Mouse (Mus musculus) gastrocnemius, postnatal 36 days (tissue): ENCODE data around the gene Krtap5-4. TPM values are rescaled to one million over a fixed set of nuclear protein-coding genes. Genes with fewer than 3 reads are reported as not detected.

Experiments used
- total RNA-seq, 2 experiments: library from RNA; stranded (reverse); gene quantifications; 2 replicates each; pipeline ENCODE4 v1.2.3; 2021

Gene Krtap5-4
- total RNA-seq, 2 experiments from 2014 or later, result not detected

Other genes with a start within 250 kb of the Krtap5-4 start
- gene Mob2, start 242.5 kb upstream of the Krtap5-4 start, total RNA-seq, result 10 to 100 TPM; 40.2 to 43.7 TPM
- gene Dusp8, start 207.7 kb upstream of the Krtap5-4 start, total RNA-seq, result 10 to 100 TPM; 32.5 to 43.4 TPM
- gene Gm45618, start 182.8 kb upstream of the Krtap5-4 start, total RNA-seq, result not detected
- not detected for gene Gm39115, start 167.5 kb upstream of the Krtap5-4 start, total RNA-seq
- gene Gm45337, start 158.9 kb upstream of the Krtap5-4 start, total RNA-seq, result not detected
- not detected for gene Gm29735, start 146.4 kb upstream of the Krtap5-4 start, total RNA-seq
- gene Gm4553, start 137.8 kb upstream of the Krtap5-4 start, total RNA-seq, result not detected
- gene Krtap5-2, start 127.5 kb upstream of the Krtap5-4 start, total RNA-seq, result not detected
- not detected for gene Gm10153, start 113.2 kb upstream of the Krtap5-4 start, total RNA-seq
- not detected for gene Krtap5-3, start 102.2 kb upstream of the Krtap5-4 start, total RNA-seq
- not detected for gene Gm7579, start 91.7 kb upstream of the Krtap5-4 start, total RNA-seq
- not detected for gene Krtap5-5, start 73.6 kb upstream of the Krtap5-4 start, total RNA-seq
- not detected for gene Gm40460, start 62.5 kb upstream of the Krtap5-4 start, total RNA-seq
- gene Gm2431, start 45.2 kb upstream of the Krtap5-4 start, total RNA-seq, result not detected
- gene Gm4559, start 29.2 kb upstream of the Krtap5-4 start, total RNA-seq, result not detected
- gene Krtap5-1, start 6.4 kb upstream of the Krtap5-4 start, total RNA-seq, result not detected
- 1 to 10 TPM; 2.8 to 6.8 TPM for gene Ifitm10, start 70.2 kb downstream of the Krtap5-4 start, total RNA-seq
- 1 to 10 TPM; 3.9 to 9.2 TPM for gene Gm49369, start 79.1 kb downstream of the Krtap5-4 start, total RNA-seq
- gene Ctsd, start 84.5 kb downstream of the Krtap5-4 start, total RNA-seq, result 100 to 1,000 TPM; 330 to 388 TPM
- not detected for gene Syt8, start 131.3 kb downstream of the Krtap5-4 start, total RNA-seq
- gene Tnni2, start 138.3 kb downstream of the Krtap5-4 start, total RNA-seq, result over 10,000 TPM; 17,613 to 18,280 TPM
- gene Lsp1, start 157.3 kb downstream of the Krtap5-4 start, total RNA-seq, result 10 to 100 TPM; 37.2 to 75.3 TPM
- over 10,000 TPM; 32,612 to 32,921 TPM for gene Tnnt3, start 195.3 kb downstream of the Krtap5-4 start, total RNA-seq
- 1 to 10 TPM; 1.8 to 6.1 TPM for gene Mrpl23, start 229.1 kb downstream of the Krtap5-4 start, total RNA-seq